Mouse (Mus musculus) limb, embryonic 14.5 days (tissue): ENCODE data around the gene Cys1. TPM values are rescaled to one million over a fixed set of nuclear protein-coding genes. Genes with fewer than 3 reads are reported as not detected.

Experiments used
- ATAC-seq: fragments of 200-750 bp; cut with Nextera tagmentation; 2 replicates; pipeline ENCODE4 v1.8.0; 2017; ENCODE audit warnings: low read depth, moderate number of reproducible peaks, moderate TSS enrichment; ENCODE audit not compliant: low FRiP score
- DNase-seq: peaks from one replicate; pipeline ENCODE4 v3.0.0-alpha.2; 2015; ENCODE audit warnings: low spot score
- H3K27ac ChIP-seq: fragments of 300-500 bp; sonication (generic); replicated peaks from 2 replicates; pipeline ENCODE4 v1.5.1; 2014; ENCODE audit warnings: low read depth, mild to moderate bottlenecking, low read length, moderate library complexity, mixed read lengths
- H3K27me3 ChIP-seq: fragments of 300-500 bp; sonication (generic); 2 replicates; pipeline ENCODE4 v1.6.1; 2014; ENCODE audit warnings: low read length, mixed read lengths; ENCODE audit not compliant: control insufficient read depth, insufficient read depth
- H3K36me3 ChIP-seq: fragments of 300-500 bp; sonication (generic); 2 replicates; pipeline ENCODE4 v1.6.1; 2014; ENCODE audit warnings: mild to moderate bottlenecking, low read length, moderate library complexity, mixed read lengths; ENCODE audit not compliant: control insufficient read depth, insufficient read depth
- H3K4me1 ChIP-seq: fragments of 300-500 bp; sonication (generic); 2 replicates; pipeline ENCODE4 v1.6.1; 2014; ENCODE audit warnings: antibody characterized with exemption, low read length, mixed read lengths; ENCODE audit not compliant: control insufficient read depth, insufficient read depth
- H3K4me2 ChIP-seq: fragments of 300-500 bp; sonication (generic); replicated peaks from 2 replicates; pipeline ENCODE4 v1.6.1; 2014; ENCODE audit warnings: low read depth, mild to moderate bottlenecking, low read length, moderate library complexity; ENCODE audit not compliant: severe bottlenecking
- H3K4me3 ChIP-seq: fragments of 300-500 bp; sonication (generic); replicated peaks from 2 replicates; pipeline ENCODE4 v1.5.1; 2014; ENCODE audit warnings: low read length
- H3K9ac ChIP-seq: fragments of 300-500 bp; sonication (generic); 2 replicates; pipeline ENCODE4 v1.6.1; 2014; ENCODE audit warnings: mild to moderate bottlenecking, low read depth, low read length, moderate library complexity; ENCODE audit not compliant: severe bottlenecking
- H3K9me3 ChIP-seq: fragments of 300-500 bp; sonication (generic); 2 replicates; pipeline ENCODE4 v1.6.1; 2016; ENCODE audit warnings: low read length; ENCODE audit not compliant: control insufficient read depth
- POLR2A ChIP-seq: fragments of 200-500 bp; IDR thresholded peaks from 2 replicates; pipeline ENCODE4 v1.8.0; 2012; ENCODE audit warnings: inconsistent platforms, mild to moderate bottlenecking, moderate library complexity, borderline replicate concordance; ENCODE audit not compliant: insufficient read depth, insufficient read length; ENCODE audit errors: extremely low read depth
- WGBS: fragments of 180-500 bp; shearing (Covaris S2); extraction: QIAGEN DNeasy Blood & Tissue Kit; methylation state at CpG from one replicate; pipeline ENCODE4 v1.1.7; 2014; 5-methylcytosine and 5-hydroxymethylcytosine counted together
- polyA plus RNA-seq, 2 experiments: library from polyadenylated mRNA; depleted of rRNA in 1 of 2; stranded (reverse) in 1 of 2; unstranded in 1 of 2; fragments of >200 nt; fragmentation: Nextera tagmentation in 1 of 2; extraction: Ambion mirVana in 1 of 2; gene quantifications; 2 replicates each; pipeline versions ENCODE4 v1.2.1 to v1.2.3; 2012 to 2014

Cys1 gene
- polyA plus RNA-seq, 2 experiments = 8.9 to 11.3 TPM

- H3K9me3 ChIP-seq = no peaks in the 10 kb centered on the region
- 53% methylated on average over 8 of the region's 8 CpGs for WGBS
- H3K4me1 ChIP-seq = no peaks in the 10 kb centered on the region
- ATAC-seq (no peak), DNase-seq (no peak)
- H3K4me3 ChIP-seq = no peak overlapping the region
- no peaks in the 10 kb centered on the region for H3K27me3 ChIP-seq
- no peak overlapping the region for H3K4me2 ChIP-seq
- H3K9ac ChIP-seq = no peak overlapping the region
- no peak for TF ChIP-seq POLR2A
- H3K27ac ChIP-seq = no peak overlapping the region
- H3K36me3 ChIP-seq = no peaks in the 10 kb centered on the region
Measured at GRCm38 (mm10) chr12:24697484-24698204, 16.0 kb upstream of the Cys1 start.

- WGBS = 38% methylated on average over 16 of the region's 16 CpGs
- Histone ChIP-seq H3K9ac (no peak overlapping the region), H3K27ac (no peak overlapping the region), H3K36me3 (no peaks in the 10 kb centered on the region), H3K9me3 (no peaks in the 10 kb centered on the region), H3K4me3 (no peak overlapping the region), H3K27me3 (no peaks in the 10 kb centered on the region), H3K4me1 (no peaks in the 10 kb centered on the region), H3K4me2 (no peak overlapping the region)
- ATAC-seq (peak; percentile 84), DNase-seq (peak; percentile 85)
- TF ChIP-seq POLR2A = no peak
Measured at GRCm38 (mm10) chr12:24696500-24697483, 15.2 kb upstream of the Cys1 start.

DNA sequence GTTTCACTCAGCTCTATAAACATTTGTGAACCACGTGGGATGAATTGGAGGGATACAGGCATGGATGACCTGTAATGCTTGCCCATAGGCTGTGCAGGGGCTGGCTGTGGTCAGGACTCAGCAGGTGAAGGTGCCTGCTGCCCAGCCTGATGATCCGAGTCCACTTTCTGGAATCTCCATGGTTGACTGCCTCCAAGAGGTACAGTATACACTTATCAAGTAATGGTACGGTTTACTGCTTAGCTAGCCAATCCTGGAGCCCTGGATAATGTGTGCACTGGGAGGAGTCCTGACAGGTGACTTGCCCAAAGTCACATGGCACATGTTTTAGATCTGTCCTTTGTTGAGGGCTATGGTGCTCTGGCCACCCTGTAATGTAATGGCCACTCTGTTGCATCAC, 8.7 kb upstream of the Cys1 start:
- Histone ChIP-seq H3K9me3 (no peaks in the 10 kb centered on the region), H3K4me3 (no peak overlapping the region), H3K4me2 (no peak overlapping the region), H3K9ac (no peak overlapping the region), H3K4me1 (no peaks in the 10 kb centered on the region), H3K36me3 (no peaks in the 10 kb centered on the region), H3K27me3 (no peaks in the 10 kb centered on the region), H3K27ac (no peak overlapping the region)
- DNase-seq (no peak), ATAC-seq (no peak)
- 75% methylated on average over 3 of the region's 3 CpGs for WGBS
- no peak for TF ChIP-seq POLR2A

GRCm38 (mm10) chr12:24686696-24687346, 5.2 kb upstream of the Cys1 start:
- Histone ChIP-seq H3K4me1 (peaks cover 4% of the 10 kb centered on the region), H3K9me3 (no peaks in the 10 kb centered on the region), H3K4me3 (no peak overlapping the region), H3K9ac (no peak overlapping the region), H3K4me2 (no peak overlapping the region), H3K27me3 (peaks cover 6% of the 10 kb centered on the region), H3K27ac (no peak overlapping the region), H3K36me3 (no peaks in the 10 kb centered on the region)
- DNase-seq (no peak), ATAC-seq (no peak)
- no peak for TF ChIP-seq POLR2A
- 73% methylated on average over 11 of the region's 11 CpGs for WGBS
